Mouse (Mus musculus) forebrain, embryonic 16.5 days (tissue): ENCODE data around the gene Ireb2. TPM values are rescaled to one million over a fixed set of nuclear protein-coding genes. Genes with fewer than 3 reads are reported as not detected.

Source experiments
- ATAC-seq: fragments of 200-750 bp; cut with Nextera tagmentation; 2 replicates; pipeline ENCODE4 v1.8.0; 2017; ENCODE audit warnings: mild to moderate bottlenecking, moderate library complexity
- H3K27ac ChIP-seq: fragments of 300-500 bp; sonication (generic); 2 replicates; pipeline ENCODE4 v1.5.1; 2014; ENCODE audit warnings: low read length, control low read depth
- H3K27me3 ChIP-seq: fragments of 300-500 bp; sonication (generic); replicated peaks from 2 replicates; pipeline ENCODE4 v1.6.1; 2014; ENCODE audit warnings: low read length; ENCODE audit not compliant: control insufficient read depth, insufficient read depth
- H3K36me3 ChIP-seq: fragments of 300-500 bp; sonication (generic); 2 replicates; pipeline ENCODE4 v1.6.1; 2014; ENCODE audit not compliant: control insufficient read depth, insufficient read depth
- H3K4me1 ChIP-seq: fragments of 300-500 bp; sonication (generic); replicated peaks from 2 replicates; pipeline ENCODE4 v1.6.1; 2014; ENCODE audit warnings: low read length; ENCODE audit not compliant: control insufficient read depth, insufficient read depth
- H3K4me2 ChIP-seq: fragments of 300-500 bp; sonication (generic); 2 replicates; pipeline ENCODE4 v1.6.1; 2014; ENCODE audit warnings: mild to moderate bottlenecking, low read length, control low read depth
- H3K4me3 ChIP-seq: fragments of 300-500 bp; sonication (generic); replicated peaks from 2 replicates; pipeline ENCODE4 v1.5.1; 2014; ENCODE audit warnings: mild to moderate bottlenecking, low read length, control low read depth
- H3K9ac ChIP-seq: fragments of 300-500 bp; sonication (generic); replicated peaks from 2 replicates; pipeline ENCODE4 v1.6.1; 2014; ENCODE audit warnings: low read depth, low read length, control low read depth
- H3K9me3 ChIP-seq: fragments of 300-500 bp; sonication (generic); 2 replicates; pipeline ENCODE4 v1.6.1; 2016; ENCODE audit warnings: low read length; ENCODE audit not compliant: control insufficient read depth
- WGBS: fragments of 180-500 bp; shearing (Covaris S2); extraction: QIAGEN DNeasy Blood & Tissue Kit; methylation state at CpG from one replicate; pipeline ENCODE4 v1.1.7; 2014; 5-methylcytosine and 5-hydroxymethylcytosine counted together
- polyA plus RNA-seq: library from polyadenylated mRNA; unstranded; fragments of >200 nt; fragmentation: Nextera tagmentation; extraction: Ambion mirVana; gene quantifications from 2 replicates; pipeline ENCODE4 v1.2.1, GENCODE M21; 2015

Ireb2 gene
- polyA plus RNA-seq, 1 experiment from 2014 or later = 53.5 TPM

- no peaks in the 10 kb centered on the region for H3K9me3 ChIP-seq
- peak within 1 kb of the TSS; percentile 75 for H3K4me2 ChIP-seq
- H3K9ac ChIP-seq = peak within 1 kb of the TSS; percentile 93
- peaks cover 21% of the 10 kb centered on the region for H3K4me1 ChIP-seq
- no peaks in the 10 kb centered on the region for H3K27me3 ChIP-seq
- H3K36me3 ChIP-seq = peaks cover 5% of the 10 kb centered on the region
- H3K27ac ChIP-seq = peak within 1 kb of the TSS; percentile 92
- WGBS = under 1% methylated on average over 64 of the region's 65 CpGs
- ATAC-seq = peak; percentile 100
- peak within 1 kb of the TSS; percentile 96 for H3K4me3 ChIP-seq
Observed at GRCm38 (mm10) chr9:54950575-54951321, 87.2 kb downstream of the Ireb2 start, which contains the start of the genes Psma4 and AY074887. TSS of gene Psma4 (plus strand) at chr9:54950790. TSS of gene AY074887 (minus strand) at chr9:54950998.

GRCm38 (mm10) chr9:54961059-54961458 lies 97.5 kb downstream of the Ireb2 start:
- WGBS = 93% methylated on average over 4 of the region's 4 CpGs
- ATAC-seq = no peak
- Histone ChIP-seq H3K27me3 (no peaks in the 10 kb centered on the region), H3K4me3 (no peak overlapping the region), H3K27ac (no peak overlapping the region), H3K4me2 (no peak overlapping the region), H3K4me1 (no peaks in the 10 kb centered on the region), H3K36me3 (peaks cover 21% of the 10 kb centered on the region), H3K9ac (no peak overlapping the region), H3K9me3 (no peaks in the 10 kb centered on the region)

Other genes with a start within 250 kb of the Ireb2 start
- 19.5 and 22.6 TPM in 2 replicates for gene Acsbg1, start 201.9 kb upstream of the Ireb2 start, polyA plus RNA-seq
- gene Dnaja4, start 164.9 kb upstream of the Ireb2 start, polyA plus RNA-seq = 6.5 and 6.9 TPM in 2 replicates
- gene Wdr61, start 129.3 kb upstream of the Ireb2 start, polyA plus RNA-seq = 115 and 126 TPM in 2 replicates
- 44.7 and 55.4 TPM in 2 replicates for gene Crabp1, start 99.0 kb upstream of the Ireb2 start, polyA plus RNA-seq
- 1.5 and 1.6 TPM in 2 replicates for gene Hykk, start 53.5 kb downstream of the Ireb2 start, polyA plus RNA-seq
- gene Psma4, start 87.0 kb downstream of the Ireb2 start, polyA plus RNA-seq = 287 and 291 TPM in 2 replicates
- gene AY074887, start 87.2 kb downstream of the Ireb2 start, polyA plus RNA-seq = 0.86 and 1.2 TPM in 2 replicates
- 0.85 and 1.2 TPM in 2 replicates for gene Chrna5, start 117.1 kb downstream of the Ireb2 start, polyA plus RNA-seq
- gene Chrna3, start 162.8 kb downstream of the Ireb2 start, polyA plus RNA-seq = 3.1 and 5.1 TPM in 2 replicates
- 0.35 and 0.41 TPM in 2 replicates for gene Chrnb4, start 185.0 kb downstream of the Ireb2 start, polyA plus RNA-seq